Mouse (Mus musculus) adrenal gland, adult 2 months (tissue): Measurements from ENCODE around the gene Tmc5. TPM values are rescaled to one million over a fixed set of nuclear protein-coding genes. Genes with fewer than 3 reads are reported as not detected.
A peak's percentile ranks its signal among the peaks of the same experiment; 100 is the strongest.

ENCODE experiments used
- DNase-seq: peaks from one replicate; pipeline ENCODE4 v3.0.0; 2021
- polyA plus RNA-seq: library from polyadenylated mRNA; depleted of rRNA; stranded (reverse); fragments of >200 nt; gene quantifications from 2 replicates; pipeline ENCODE4 v1.2.3, GENCODE M21; 2012; rRNA removed
- total RNA-seq, 2 experiments: library from RNA; stranded (reverse); gene quantifications; 2 replicates each; pipeline ENCODE4 v1.2.3; 2021

Gene Tmc5
- total and polyA plus RNA-seq, 3 experiments = 0.04 TPM; not detected in 2

GRCm38 (mm10) chr7:118697168-118697567 lies 100.1 kb downstream of the Tmc5 start:
- DNase-seq = peak; percentile 64

DNA sequence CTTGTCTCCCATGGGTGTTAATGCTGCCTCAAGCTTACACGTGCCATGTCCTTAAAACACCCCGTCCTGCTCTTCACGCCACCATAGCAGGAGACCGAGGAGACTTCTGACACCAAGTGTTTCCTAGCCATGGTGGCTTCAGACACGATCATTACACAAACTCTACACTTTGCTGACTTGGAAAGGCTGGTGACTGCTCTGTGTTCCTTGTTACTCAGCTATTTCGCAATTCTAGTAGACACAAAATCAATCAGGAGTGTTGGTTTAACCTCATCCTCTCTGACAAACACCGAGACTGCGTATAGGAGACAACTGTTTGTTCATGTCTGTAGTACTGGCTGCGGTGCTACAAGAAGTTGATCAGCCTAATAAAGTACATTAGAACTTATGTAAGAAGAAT lies 101.8 kb downstream of the Tmc5 start:
- DNase-seq = peak; percentile 38

- DNase-seq = peak; percentile 31
These were observed 106.1 kb downstream of the Tmc5 start for GRCm38 (mm10) chr7:118703144-118703561.

DNA sequence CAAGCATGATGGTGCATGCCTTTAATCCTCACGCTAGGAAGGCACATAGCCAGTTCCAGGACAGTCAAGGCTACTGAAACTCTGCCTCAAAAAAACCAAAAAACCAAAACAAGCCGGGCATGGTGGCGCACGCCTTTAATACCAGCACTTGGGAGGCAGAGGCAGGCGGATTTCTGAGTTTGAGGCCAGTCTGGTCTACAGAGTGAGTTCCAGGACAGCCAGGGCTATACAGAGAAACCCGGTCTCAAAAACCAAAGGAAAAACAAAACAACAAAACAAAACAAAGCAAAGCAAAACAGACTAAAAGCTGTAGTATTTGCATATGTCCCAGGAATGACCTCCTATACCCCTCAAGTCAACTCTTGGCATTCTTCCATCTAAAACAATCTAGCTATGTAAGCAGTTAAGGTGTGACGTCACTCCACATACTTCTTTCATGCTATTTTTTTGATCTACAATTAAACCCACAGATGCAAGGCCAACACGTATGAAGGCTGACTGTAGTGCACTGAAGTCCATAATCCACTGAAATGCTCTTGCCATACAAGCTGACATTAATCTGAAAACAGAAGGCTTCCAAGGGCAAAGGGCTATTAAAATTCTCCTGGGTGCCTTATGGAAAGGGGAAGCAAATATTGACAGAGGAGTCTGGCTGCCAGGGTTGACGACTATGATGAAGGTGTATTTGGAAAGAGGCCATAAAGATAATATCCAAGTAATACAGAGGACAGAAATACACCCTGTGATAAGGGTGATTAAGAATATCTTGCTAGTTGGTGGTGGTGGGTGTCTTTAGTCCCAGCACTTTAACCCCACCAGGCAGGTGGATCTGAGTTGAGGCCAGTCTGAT lies 107.1 kb downstream of the Tmc5 start:
- DNase-seq = peak; percentile 32

- DNase-seq = peak; percentile 96
These were observed 108.2 kb downstream of the Tmc5 start, which contains the start of gene Gde1 for GRCm38 (mm10) chr7:118705101-118705961. Gene Gde1 (minus strand): TSS chr7:118705778.

DNA sequence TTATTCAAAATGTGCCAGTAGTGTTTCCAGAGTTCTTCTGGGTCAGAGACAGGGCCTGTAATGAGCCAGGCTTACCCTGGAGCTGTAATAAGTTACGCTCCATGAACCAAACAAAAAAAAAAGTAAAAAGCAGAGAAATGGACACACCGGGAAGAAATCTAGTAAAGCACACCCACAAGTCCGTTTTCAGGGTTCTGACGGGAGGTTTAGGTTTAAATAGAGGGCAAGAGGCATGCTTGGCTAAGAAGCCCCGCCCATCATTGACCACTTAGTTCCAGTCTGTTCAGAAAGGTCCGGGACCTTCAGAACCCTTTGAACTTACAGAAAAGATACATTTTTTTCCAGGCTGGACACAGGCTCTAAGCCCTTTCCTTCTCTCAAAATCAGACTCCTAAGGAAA lies 109.0 kb downstream of the Tmc5 start:
- DNase-seq = no peak

GRCm38 (mm10) chr7:118706488-118706887 lies 109.4 kb downstream of the Tmc5 start:
- DNase-seq = no peak

DNA sequence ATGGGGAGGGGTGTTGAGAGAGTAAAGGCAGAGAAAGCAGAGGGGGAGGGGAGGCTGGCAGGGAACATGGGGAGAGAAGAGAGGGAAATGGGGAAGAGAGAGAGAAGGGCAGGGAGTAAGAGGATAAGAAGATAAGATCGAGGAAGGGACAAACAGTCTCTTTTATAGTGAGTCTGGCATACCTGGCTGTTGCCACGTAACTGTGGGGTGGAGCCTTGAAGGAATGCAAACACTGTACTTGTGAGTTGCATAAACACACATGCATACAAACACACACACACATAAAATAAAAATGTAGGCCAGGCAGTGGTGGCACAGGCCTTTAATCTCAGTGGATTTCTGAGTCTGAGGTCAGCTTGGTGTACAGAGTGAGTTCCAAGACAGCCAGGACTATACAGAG lies 110.1 kb downstream of the Tmc5 start:
- DNase-seq = no peak

DNA sequence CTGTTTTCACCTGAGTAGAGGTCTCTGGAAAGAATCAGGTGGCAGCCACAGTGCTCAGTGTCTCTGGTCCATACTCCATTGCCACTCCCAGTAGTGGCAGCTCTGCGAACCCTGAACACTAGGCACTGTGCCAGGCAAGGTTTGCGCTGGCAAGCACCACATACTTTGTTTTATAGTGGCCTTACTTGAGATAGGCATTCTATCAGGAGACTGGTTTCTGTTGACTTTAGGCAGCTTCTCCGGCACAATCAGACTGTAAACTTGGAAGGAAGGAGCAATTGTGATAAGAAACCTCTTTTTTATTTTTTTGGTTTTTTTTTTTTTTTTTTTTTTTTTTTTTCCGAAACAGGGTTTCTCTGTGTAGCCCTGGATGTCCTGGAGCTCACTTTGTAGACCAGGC lies 110.9 kb downstream of the Tmc5 start:
- no peak for DNase-seq

DNA sequence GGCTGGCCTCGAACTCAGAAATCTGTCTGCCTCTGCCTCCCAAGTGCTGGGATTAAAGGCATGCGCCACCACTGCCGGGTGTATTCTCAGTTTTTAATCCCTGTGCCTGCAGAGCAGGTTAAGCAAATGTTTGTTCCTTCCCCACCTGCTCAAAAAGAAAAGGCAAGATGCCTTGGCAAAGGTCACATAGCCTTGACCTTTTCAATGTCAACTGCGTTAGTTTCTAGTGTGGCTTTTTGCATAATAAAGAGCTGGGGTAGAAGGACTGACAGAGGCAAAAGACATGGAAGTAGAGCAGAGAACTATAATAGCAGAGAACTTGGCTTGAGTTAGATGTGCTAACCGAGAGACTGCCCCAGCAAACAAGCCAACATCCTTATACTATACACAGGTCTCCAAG lies 113.7 kb downstream of the Tmc5 start:
- DNase-seq = no peak

DNA sequence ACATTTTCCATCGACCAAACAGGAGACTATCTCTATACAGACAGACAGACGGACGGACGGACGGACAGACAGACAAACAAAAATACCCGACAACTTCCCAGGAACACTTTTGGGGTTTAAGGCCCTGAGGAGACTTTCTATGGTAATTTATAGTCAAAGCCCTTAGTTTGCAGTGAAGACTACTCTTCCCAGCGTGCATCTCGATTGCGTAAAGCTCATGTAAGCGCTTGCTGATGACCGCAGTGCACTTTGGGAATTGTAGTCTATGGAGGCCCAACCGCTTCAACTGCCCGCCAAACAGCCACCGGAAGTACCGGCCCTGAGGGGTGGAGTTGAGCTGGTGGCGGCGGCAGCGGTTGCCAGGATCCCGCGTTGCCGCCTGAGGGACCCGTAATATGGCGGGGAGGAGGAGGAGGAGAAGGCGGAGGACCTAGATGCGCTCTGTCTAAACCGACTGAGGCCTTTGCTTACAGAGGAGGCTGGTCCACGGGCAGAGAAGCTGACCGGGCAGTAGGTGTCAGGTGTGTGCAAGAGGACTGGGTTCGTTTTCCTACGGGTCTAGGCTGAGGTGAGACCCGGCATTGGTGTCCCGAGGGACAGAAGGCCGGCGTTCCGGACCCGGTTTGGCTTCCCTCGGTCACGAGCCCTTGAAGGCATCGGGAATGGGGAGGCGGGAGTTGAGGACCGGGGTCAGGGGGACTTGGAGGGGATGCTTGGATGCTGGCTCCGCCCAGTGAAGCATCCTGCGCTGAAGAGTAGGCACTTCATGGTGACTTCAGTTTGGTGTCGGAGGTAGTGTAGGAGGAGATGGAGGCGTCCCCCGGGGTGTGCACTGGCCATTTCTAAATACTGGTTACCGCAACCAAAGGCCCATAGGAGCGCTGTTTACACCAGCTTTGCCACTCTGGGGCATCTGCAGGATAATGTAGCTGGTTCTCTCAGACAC lies 115.4 kb downstream of the Tmc5 start, which contains the start of gene Ccp110:
Gene Ccp110, plus strand, starts transcription at position 325 of the 946 bp plus-strand sequence.
- DNase-seq = peak; percentile 96

DNA sequence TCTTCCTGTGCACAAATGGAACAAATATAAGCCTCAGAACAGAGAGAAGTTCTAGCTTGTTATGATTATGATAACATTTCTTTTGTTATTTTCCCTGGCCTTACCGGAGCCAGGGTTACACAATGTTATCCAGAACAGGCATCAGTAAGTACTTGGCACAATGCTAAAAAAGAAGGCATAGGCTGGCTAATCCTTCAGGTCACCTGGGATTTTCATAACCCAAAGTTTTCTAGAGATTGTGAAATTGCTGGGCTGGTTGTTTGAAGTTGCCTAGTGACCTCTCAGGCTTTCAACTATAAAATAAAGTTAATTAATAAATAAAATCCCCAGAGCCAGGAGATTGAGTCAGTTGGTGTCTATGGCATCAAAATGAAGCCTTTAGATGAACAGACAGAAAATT lies 117.8 kb downstream of the Tmc5 start:
- no peak for DNase-seq

DNA sequence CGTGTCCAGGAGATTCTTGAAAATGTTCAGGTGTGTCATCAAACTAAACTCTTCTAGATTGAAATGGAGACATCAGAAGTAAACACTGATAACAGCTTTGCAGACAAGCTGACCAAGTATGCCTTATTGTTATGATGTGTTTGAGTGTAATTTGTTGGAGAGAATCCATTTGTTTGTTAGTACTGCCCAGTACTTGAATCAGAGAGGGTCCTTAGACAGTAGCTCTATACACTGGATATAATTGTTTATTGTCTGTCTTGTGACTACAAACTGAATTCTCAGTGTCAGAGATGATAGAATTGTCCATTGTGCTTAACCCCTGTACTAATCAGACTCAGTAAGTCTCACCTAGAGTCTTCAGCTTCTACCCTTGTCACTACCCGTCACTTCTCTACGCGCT lies 121.0 kb downstream of the Tmc5 start:
- no peak for DNase-seq

DNA sequence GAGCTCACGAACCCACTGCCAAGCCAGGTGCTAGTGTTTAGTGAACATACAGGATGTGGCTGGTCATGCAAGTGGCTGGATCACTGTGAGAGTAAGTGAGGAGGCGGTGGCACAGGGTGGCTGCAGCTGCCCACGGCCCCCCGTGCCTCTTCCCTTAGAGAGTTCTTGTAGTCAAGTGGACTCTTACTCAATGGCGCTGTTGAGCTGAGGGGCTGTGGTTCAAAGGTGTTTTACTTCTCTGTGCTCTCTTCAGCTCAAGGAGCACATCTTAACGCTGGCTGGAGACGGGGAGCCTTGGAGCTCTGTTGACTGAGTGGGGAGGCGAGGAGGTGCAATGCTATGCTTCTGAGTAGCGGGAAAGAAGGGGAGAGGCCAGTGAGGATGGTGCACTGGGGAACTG lies 126.8 kb downstream of the Tmc5 start:
- no peak for DNase-seq

Other genes starting within 250 kb of the Tmc5 start
- 10 to 100 TPM in 1 of 2 experiments, 1 to 10 TPM in 1; 6.0 to 11.4 TPM for gene Syt17, start 149.1 kb upstream of the Tmc5 start, total RNA-seq
- 3.9 and 6.2 TPM in 2 replicates for gene Syt17, start 149.1 kb upstream of the Tmc5 start, polyA plus RNA-seq
- 10 to 100 TPM; 10.4 to 18.6 TPM for gene Itpripl2, start 105.3 kb upstream of the Tmc5 start, total RNA-seq
- 16.4 and 19.5 TPM in 2 replicates for gene Itpripl2, start 105.3 kb upstream of the Tmc5 start, polyA plus RNA-seq
- 10 to 100 TPM; 28.3 to 52.0 TPM for gene Coq7, start 63.9 kb upstream of the Tmc5 start, total RNA-seq
- gene Coq7, start 63.9 kb upstream of the Tmc5 start, polyA plus RNA-seq = 32.3 and 37.0 TPM in 2 replicates
- gene Tmc7, start 12.6 kb upstream of the Tmc5 start, total RNA-seq = under 1 TPM; 0.69 TPM
- 0.20 TPM in 2 replicates for gene Tmc7, start 12.6 kb upstream of the Tmc5 start, polyA plus RNA-seq
- gene Gde1, start 108.5 kb downstream of the Tmc5 start, total RNA-seq = 100 to 1,000 TPM; 111 to 162 TPM
- gene Gde1, start 108.5 kb downstream of the Tmc5 start, polyA plus RNA-seq = 1,038 and 1,224 TPM in 2 replicates
- gene Ccp110, start 115.3 kb downstream of the Tmc5 start, total RNA-seq = 1 to 10 TPM; 4.6 to 7.5 TPM
- 0.85 and 0.93 TPM in 2 replicates for gene Ccp110, start 115.3 kb downstream of the Tmc5 start, polyA plus RNA-seq
- gene Vps35l, start 142.9 kb downstream of the Tmc5 start, total RNA-seq = 10 to 100 TPM; 52.2 to 85.3 TPM
- gene Vps35l, start 142.9 kb downstream of the Tmc5 start, polyA plus RNA-seq = 25.2 and 32.6 TPM in 2 replicates